Mouse (Mus musculus) forebrain, embryonic 11.5 days (tissue): ENCODE results near the gene Mcoln1. TPM values are rescaled to one million over a fixed set of nuclear protein-coding genes. Genes with fewer than 3 reads are reported as not detected.
A peak's percentile ranks its signal among the peaks of the same experiment; 100 is the strongest.

Source experiments
- ATAC-seq: fragments of 200-750 bp; cut with Nextera tagmentation; replicated peaks from 2 replicates; pipeline ENCODE4 v1.8.0; 2017; ENCODE audit warnings: moderate TSS enrichment; ENCODE audit not compliant: low FRiP score
- DNase-seq: peaks from one replicate; pipeline ENCODE4 v3.0.0-alpha.2; 2017; ENCODE audit warnings: low spot score
- H3K27ac ChIP-seq: fragments of 300-500 bp; sonication (generic); 2 replicates; pipeline ENCODE4 v1.5.1; 2014; ENCODE audit warnings: low read depth, low read length
- H3K27me3 ChIP-seq: fragments of 300-500 bp; sonication (generic); 2 replicates; pipeline ENCODE4 v1.6.1; 2014; ENCODE audit warnings: mild to moderate bottlenecking, low read length, mixed read lengths; ENCODE audit not compliant: control insufficient read depth, insufficient read depth
- H3K36me3 ChIP-seq: fragments of 300-500 bp; sonication (generic); 2 replicates; pipeline ENCODE4 v1.6.1; 2014; ENCODE audit warnings: mild to moderate bottlenecking, low read length, moderate library complexity, mixed read lengths; ENCODE audit not compliant: control insufficient read depth, insufficient read depth
- H3K4me1 ChIP-seq: fragments of 300-500 bp; sonication (generic); replicated peaks from 2 replicates; pipeline ENCODE4 v1.6.1; 2014; ENCODE audit warnings: low read length, mixed read lengths; ENCODE audit not compliant: control insufficient read depth, insufficient read depth
- H3K4me2 ChIP-seq: fragments of 300-500 bp; sonication (generic); 2 replicates; pipeline ENCODE4 v1.6.1; 2014; ENCODE audit warnings: low read depth, mild to moderate bottlenecking, low read length, moderate library complexity, mixed read lengths; ENCODE audit not compliant: severe bottlenecking
- H3K4me3 ChIP-seq: fragments of 300-500 bp; sonication (generic); 2 replicates; pipeline ENCODE4 v1.5.1; 2014; ENCODE audit warnings: low read depth, low read length
- H3K9ac ChIP-seq: fragments of 300-500 bp; sonication (generic); 2 replicates; pipeline ENCODE4 v1.6.1; 2014; ENCODE audit warnings: low read length
- H3K9me3 ChIP-seq: fragments of 300-500 bp; sonication (generic); 2 replicates; pipeline ENCODE4 v1.6.1; 2016; ENCODE audit warnings: low read length, mixed read lengths; ENCODE audit not compliant: control insufficient read depth
- WGBS: fragments of 180-500 bp; shearing (Covaris S2); extraction: QIAGEN DNeasy Blood & Tissue Kit; methylation state at CpG from one replicate; pipeline ENCODE4 v1.1.7; 2014; 5-methylcytosine and 5-hydroxymethylcytosine counted together
- polyA plus RNA-seq: library from polyadenylated mRNA; unstranded; fragments of >200 nt; fragmentation: Nextera tagmentation; extraction: Ambion mirVana; gene quantifications from 2 replicates; pipeline ENCODE4 v1.2.1, GENCODE M21; 2014

The Mcoln1 gene
- polyA plus RNA-seq, 1 experiment from 2014 or later = 56.6 TPM

DNA sequence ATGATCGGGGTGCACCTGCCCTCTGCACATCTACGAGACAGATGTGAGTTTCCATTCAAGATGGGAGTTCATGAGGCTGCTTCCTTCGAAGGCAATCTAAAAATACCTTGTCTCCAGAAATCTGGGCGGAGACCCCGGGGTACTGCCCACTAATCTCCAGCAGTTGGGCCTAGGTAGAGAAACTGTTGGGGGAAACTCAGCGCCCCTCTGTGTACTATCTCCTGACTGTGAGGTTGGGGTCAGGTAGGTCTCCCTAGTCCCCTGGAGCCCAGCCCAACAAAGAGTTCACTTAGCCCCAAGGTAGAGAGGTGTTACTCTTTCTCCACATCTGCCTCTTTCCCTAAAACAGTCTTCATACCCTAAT is 6.4 kb upstream of the Mcoln1 start:
- peak; percentile 16 for ATAC-seq
- WGBS = 38% methylated on average over 6 of the region's 6 CpGs
- Histone ChIP-seq H3K9me3 (no peaks in the 10 kb centered on the region; the same call in 1 of the 2 replicates), H3K4me1 (peaks cover 3% of the 10 kb centered on the region; the same call in 1 of the 2 replicates), H3K4me2 (peak overlapping the region; percentile 51), H3K27ac (no peak overlapping the region; the same call in 1 of the 2 replicates), H3K4me3 (peak overlapping the region; percentile 89), H3K27me3 (no peaks in the 10 kb centered on the region), H3K9ac (peak overlapping the region; percentile 97), H3K36me3 (peaks cover 23% of the 10 kb centered on the region)
- DNase-seq = no peak

DNA sequence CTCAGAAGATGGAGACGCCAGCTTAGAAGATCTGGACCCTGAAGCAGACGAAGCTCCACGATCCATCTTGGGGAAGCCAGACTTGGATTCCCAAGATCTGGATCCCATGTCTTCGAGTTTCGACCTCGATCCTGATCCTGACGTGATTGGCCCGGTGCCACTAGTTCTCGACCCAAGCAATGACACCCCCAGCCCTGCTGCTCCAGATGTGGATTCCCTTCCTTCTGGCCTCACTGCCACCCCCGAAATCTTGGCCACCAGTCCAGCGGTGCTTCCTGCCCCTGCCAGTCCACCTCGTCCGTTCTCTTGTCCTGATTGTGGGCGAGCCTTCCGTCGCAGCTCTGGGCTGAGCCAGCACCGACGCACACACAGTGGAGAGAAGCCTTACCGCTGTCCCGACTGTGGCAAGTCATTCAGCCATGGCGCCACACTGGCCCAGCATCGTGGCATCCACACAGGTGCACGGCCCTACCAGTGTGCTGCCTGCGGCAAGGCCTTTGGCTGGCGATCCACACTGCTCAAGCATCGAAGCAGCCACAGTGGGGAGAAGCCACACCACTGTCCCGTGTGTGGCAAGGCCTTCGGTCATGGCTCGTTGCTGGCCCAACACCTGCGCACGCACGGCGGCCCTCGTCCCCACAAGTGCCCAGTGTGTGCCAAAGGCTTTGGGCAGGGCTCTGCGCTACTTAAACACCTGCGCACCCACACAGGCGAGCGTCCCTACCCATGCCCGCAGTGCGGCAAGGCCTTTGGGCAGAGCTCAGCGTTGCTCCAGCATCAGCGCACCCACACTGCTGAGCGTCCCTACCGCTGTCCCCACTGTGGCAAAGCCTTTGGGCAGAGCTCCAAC is 4.5 kb upstream of the Mcoln1 start:
- WGBS = 96% methylated on average over 44 of the region's 44 CpGs
- ATAC-seq = no peak
- no peak overlapping the region for H3K4me3 ChIP-seq

DNA sequence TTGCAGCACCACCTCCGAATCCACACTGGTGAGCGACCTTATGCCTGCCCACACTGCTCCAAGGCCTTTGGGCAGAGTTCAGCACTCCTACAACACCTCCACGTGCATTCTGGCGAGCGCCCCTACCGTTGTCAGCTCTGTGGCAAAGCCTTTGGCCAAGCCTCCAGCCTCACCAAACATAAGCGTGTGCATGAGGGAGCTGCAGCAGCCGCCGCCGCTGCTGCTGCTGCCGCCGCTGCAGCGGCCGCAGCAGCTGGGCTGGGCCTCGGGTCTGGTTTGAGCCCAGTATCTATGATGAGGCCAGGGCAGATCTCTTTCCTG is 3.9 kb upstream of the Mcoln1 start:
- H3K9ac ChIP-seq = no peak overlapping the region
- no peak for DNase-seq
- H3K4me3 ChIP-seq = no peak overlapping the region
- H3K4me1 ChIP-seq = peaks cover 11% of the 10 kb centered on the region; the same call in 1 of the 2 replicates
- no peak overlapping the region for H3K4me2 ChIP-seq
- no peak for ATAC-seq
- H3K27ac ChIP-seq = no peak overlapping the region
- no peaks in the 10 kb centered on the region for H3K27me3 ChIP-seq
- 92% methylated on average over 15 of the region's 15 CpGs for WGBS
- peaks cover 23% of the 10 kb centered on the region for H3K36me3 ChIP-seq
- no peaks in the 10 kb centered on the region; the same call in 1 of the 2 replicates for H3K9me3 ChIP-seq

More for the DNA sequence above, 4.5 kb upstream of the Mcoln1 start:
- H3K4me2 ChIP-seq = no peak overlapping the region
- no peaks in the 10 kb centered on the region for H3K27me3 ChIP-seq
- no peak overlapping the region for H3K9ac ChIP-seq
- peaks cover 6% of the 10 kb centered on the region; the same call in 1 of the 2 replicates for H3K4me1 ChIP-seq
- no peaks in the 10 kb centered on the region; the same call in 1 of the 2 replicates for H3K9me3 ChIP-seq
- peaks cover 23% of the 10 kb centered on the region for H3K36me3 ChIP-seq
- no peak overlapping the region for H3K27ac ChIP-seq
- DNase-seq = no peak

DNA sequence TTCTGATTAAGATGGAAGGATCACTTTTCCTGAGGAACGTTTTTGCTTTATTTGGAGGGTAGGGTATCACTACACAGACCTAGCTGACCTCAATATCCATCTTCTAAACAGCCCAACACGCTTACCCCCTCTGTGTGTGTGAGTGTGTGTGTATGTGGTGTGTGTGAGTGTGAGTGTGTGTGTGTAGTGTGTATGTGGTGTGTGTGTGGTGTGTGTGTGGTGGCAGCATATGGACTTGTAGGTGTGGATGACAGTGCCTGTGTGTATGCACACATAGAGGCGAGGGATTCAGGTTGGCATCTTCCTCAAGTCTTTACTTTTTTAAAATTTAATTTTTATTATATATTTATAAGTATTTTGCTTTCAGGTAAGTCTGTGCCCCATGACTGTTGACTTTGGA is 1.7 kb upstream of the Mcoln1 start:
- H3K9ac ChIP-seq = no peak overlapping the region
- H3K36me3 ChIP-seq = peaks cover 23% of the 10 kb centered on the region
- DNase-seq = no peak
- H3K4me3 ChIP-seq = no peak overlapping the region
- 89% methylated on average over 3 of the region's 3 CpGs for WGBS
- no peak overlapping the region for H3K4me2 ChIP-seq
- H3K9me3 ChIP-seq = no peaks in the 10 kb centered on the region; the same call in 1 of the 2 replicates
- no peaks in the 10 kb centered on the region for H3K27me3 ChIP-seq
- no peak for ATAC-seq
- no peak overlapping the region for H3K27ac ChIP-seq
- peaks cover 11% of the 10 kb centered on the region; the same call in 1 of the 2 replicates for H3K4me1 ChIP-seq

DNA sequence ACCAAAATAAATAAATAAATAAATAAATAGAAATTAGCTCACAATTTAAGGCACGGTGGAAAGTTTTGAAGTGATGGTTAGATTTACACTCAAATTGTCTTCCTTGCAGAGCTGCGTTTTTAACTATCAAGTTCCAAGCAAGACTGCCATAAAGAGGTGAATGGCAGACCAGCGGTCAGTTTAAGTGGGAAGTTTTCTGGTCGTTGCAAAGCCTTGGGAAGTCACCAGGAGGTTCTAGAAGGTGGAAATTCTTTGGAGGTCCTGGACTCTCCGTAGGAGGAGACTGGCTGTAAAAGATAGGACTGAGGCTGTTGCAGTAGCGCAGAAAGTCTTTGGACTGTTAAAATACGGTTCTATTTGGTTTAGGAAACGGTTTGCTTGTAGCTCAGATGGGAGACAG is 506 bp upstream of the Mcoln1 start:
- Histone ChIP-seq H3K27me3 (no peaks in the 10 kb centered on the region), H3K9ac (peak overlapping the region; percentile 88), H3K27ac (peak overlapping the region; percentile 77; the same call in 1 of the 2 replicates), H3K9me3 (no peaks in the 10 kb centered on the region; the same call in 1 of the 2 replicates), H3K4me1 (peaks cover 8% of the 10 kb centered on the region; the same call in 1 of the 2 replicates), H3K36me3 (peaks cover 19% of the 10 kb centered on the region), H3K4me2 (peak overlapping the region; percentile 80), H3K4me3 (peak overlapping the region; percentile 76)
- WGBS = 11% methylated on average over 8 of the region's 8 CpGs
- DNase-seq = no peak
- ATAC-seq = peak; percentile 25

DNA sequence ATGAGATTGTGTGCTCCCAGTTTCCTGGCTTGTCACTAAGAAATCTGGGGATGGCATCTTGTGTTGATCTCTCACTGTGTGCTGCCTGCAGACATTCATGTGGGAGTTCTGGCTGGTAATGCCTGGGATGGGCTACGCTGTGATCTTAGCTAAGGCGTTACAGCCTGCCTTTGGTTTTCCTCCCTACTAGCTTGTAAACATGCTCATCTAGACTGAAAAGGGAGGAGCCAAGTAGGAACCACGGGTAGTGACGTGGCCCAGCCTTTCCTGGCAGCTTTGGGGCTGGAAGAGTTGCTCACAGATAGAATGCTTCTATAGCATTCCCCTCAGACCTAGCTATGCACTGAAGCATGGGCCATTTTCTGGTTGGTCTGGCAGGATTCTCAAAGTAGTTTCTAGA is 2.0 kb downstream of the Mcoln1 start:
- no peak overlapping the region for H3K4me2 ChIP-seq
- no peak overlapping the region for H3K27ac ChIP-seq
- H3K4me1 ChIP-seq = peaks cover 8% of the 10 kb centered on the region; the same call in 1 of the 2 replicates
- WGBS = 74% methylated on average over 4 of the region's 4 CpGs
- no peaks in the 10 kb centered on the region; the same call in 1 of the 2 replicates for H3K36me3 ChIP-seq
- H3K9me3 ChIP-seq = no peaks in the 10 kb centered on the region
- no peak overlapping the region for H3K4me3 ChIP-seq
- H3K27me3 ChIP-seq = no peaks in the 10 kb centered on the region
- ATAC-seq (no peak), DNase-seq (no peak)
- no peak overlapping the region for H3K9ac ChIP-seq

DNA sequence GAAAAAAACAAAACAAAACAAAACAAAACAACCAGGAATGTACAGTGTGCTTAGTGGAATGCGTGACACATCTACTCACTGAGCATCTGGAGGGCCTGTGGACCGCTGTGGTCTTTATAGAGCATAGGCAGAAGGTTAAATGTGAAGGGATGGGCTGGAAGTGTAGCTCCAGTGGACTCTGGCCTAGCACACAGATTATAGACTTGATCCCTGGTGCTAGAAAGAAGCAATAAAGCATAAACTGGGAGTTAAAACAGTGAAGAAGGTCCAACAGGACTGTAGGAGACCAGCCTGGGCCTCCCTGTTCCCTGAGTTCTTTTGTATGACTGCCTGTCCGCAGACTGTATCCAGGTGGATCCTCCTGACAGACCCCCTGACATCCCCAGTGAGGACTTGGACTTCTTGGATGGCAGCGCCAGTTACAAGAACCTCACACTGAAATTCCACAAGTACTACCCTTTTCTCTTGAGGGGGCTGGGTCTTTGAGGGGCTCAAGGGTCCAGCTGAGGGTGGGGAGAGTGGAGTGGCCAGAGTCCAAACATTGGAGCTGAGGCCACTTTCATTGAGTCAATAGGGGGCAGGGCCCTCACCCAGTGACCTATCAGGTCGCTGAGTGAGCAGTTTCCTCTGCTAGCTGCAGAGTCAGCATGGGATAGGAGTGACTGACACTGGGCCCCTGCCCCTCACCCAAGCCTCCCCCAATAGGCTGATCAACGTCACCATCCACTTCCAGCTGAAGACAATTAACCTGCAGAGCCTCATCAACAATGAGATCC is 7.9 kb downstream of the Mcoln1 start:
- DNase-seq (no peak), ATAC-seq (no peak)
- Histone ChIP-seq H3K27me3 (no peaks in the 10 kb centered on the region), H3K9me3 (no peaks in the 10 kb centered on the region), H3K4me2 (no peak overlapping the region), H3K4me1 (no peaks in the 10 kb centered on the region), H3K9ac (no peak overlapping the region), H3K27ac (no peak overlapping the region), H3K36me3 (peaks cover 3% of the 10 kb centered on the region), H3K4me3 (no peak overlapping the region)
- WGBS = 85% methylated on average over 6 of the region's 6 CpGs

DNA sequence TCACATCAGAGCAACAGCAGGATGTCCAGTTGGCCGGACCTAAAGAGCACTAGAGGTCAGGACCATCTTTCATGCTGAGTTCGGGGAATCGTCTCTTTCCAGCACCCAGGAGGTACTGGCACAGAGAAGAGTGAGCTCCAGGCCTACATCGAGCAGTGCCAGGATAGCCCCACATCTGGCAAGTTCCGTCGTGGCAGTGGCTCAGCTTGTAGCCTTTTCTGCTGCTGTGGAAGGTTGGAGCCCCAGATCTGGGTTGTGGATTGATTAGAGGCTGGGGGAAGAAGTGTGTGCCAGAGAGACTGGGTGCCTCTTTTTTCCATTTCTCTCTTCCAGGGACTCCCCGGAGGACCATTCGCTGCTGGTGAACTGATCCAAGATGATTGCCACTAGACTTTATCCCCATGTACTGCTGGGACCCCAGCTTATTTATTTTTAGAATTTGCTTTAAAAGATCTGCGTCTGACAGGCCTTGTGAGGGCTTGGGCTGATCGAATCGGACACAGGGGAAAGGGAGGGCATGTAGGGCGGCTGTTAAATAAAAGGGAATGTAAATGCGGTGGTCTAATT is 14.5 kb downstream of the Mcoln1 start:
- DNase-seq (no peak), ATAC-seq (no peak)
- Histone ChIP-seq H3K9ac (peak overlapping the region; percentile 67; the same call in 1 of the 2 replicates), H3K4me2 (peak overlapping the region; percentile 97), H3K27me3 (no peaks in the 10 kb centered on the region), H3K4me1 (peaks cover 2% of the 10 kb centered on the region; the same call in 1 of the 2 replicates), H3K36me3 (no peaks in the 10 kb centered on the region; the same call in none of the 2 replicates), H3K9me3 (no peaks in the 10 kb centered on the region), H3K27ac (no peak overlapping the region), H3K4me3 (peak overlapping the region; percentile 53)
- 29% methylated on average over 13 of the region's 13 CpGs for WGBS
